Mouse (Mus musculus) limb, embryonic 15.5 days (tissue): ENCODE measurements around the gene Dpm2. TPM values are rescaled to one million over a fixed set of nuclear protein-coding genes. Genes with fewer than 3 reads are reported as not detected.

ENCODE experiments used
- ATAC-seq: fragments of 200-750 bp; cut with Nextera tagmentation; 2 replicates; pipeline ENCODE4 v1.8.0; 2017; ENCODE audit warnings: low read depth, moderate TSS enrichment; ENCODE audit not compliant: insufficient number of reproducible peaks, low FRiP score, low TSS enrichment
- H3K27ac ChIP-seq: fragments of 300-500 bp; sonication (generic); 2 replicates; pipeline ENCODE4 v1.5.1; 2015; ENCODE audit warnings: moderate library complexity, mild to moderate bottlenecking, inconsistent platforms
- H3K27me3 ChIP-seq: fragments of 300-500 bp; sonication (generic); 2 replicates; pipeline ENCODE4 v1.6.1; 2015; ENCODE audit warnings: inconsistent platforms
- H3K36me3 ChIP-seq: fragments of 300-500 bp; sonication (generic); 2 replicates; pipeline ENCODE4 v1.6.1; 2015; ENCODE audit warnings: inconsistent platforms
- H3K4me1 ChIP-seq: fragments of 300-500 bp; sonication (generic); 2 replicates; pipeline ENCODE4 v1.6.1; 2015; ENCODE audit warnings: inconsistent platforms
- H3K4me2 ChIP-seq: fragments of 300-500 bp; sonication (generic); 2 replicates; pipeline ENCODE4 v1.6.1; 2015; ENCODE audit warnings: mild to moderate bottlenecking, inconsistent platforms
- H3K4me3 ChIP-seq: fragments of 300-500 bp; sonication (generic); 2 replicates; pipeline ENCODE4 v1.5.1; 2015; ENCODE audit warnings: mild to moderate bottlenecking, inconsistent platforms
- H3K9ac ChIP-seq: fragments of 300-500 bp; sonication (generic); 2 replicates; pipeline ENCODE4 v1.6.1; 2015; ENCODE audit warnings: inconsistent platforms
- H3K9me3 ChIP-seq: fragments of 300-500 bp; sonication (generic); 2 replicates; pipeline ENCODE4 v1.6.1; 2016; ENCODE audit warnings: inconsistent platforms
- WGBS: fragments of 180-500 bp; shearing (Covaris S2); methylation state at CpG from one replicate; pipeline ENCODE4 v1.1.7; 2015; 5-methylcytosine and 5-hydroxymethylcytosine counted together
- polyA plus RNA-seq: library from polyadenylated mRNA; unstranded; fragments of >200 nt; fragmentation: Nextera tagmentation; extraction: Ambion mirVana; gene quantifications from 2 replicates; pipeline ENCODE4 v1.2.1, GENCODE M21; 2015

Dpm2 gene
- polyA plus RNA-seq, 1 experiment from 2014 or later: 117 TPM

- H3K9ac ChIP-seq: no peak overlapping the region
- no peak overlapping the region for H3K27ac ChIP-seq
- no peaks in the 10 kb centered on the region for H3K9me3 ChIP-seq
- no peak for ATAC-seq
- no peaks in the 10 kb centered on the region for H3K27me3 ChIP-seq
- peaks cover 36% of the 10 kb centered on the region for H3K4me1 ChIP-seq
- peak overlapping the region; percentile 19; the same call in 1 of the 2 replicates for H3K4me2 ChIP-seq
- no peak overlapping the region; the same call in 1 of the 2 replicates for H3K4me3 ChIP-seq
- 53% methylated on average over 11 of the region's 11 CpGs for WGBS
- peaks cover 7% of the 10 kb centered on the region for H3K36me3 ChIP-seq
These were observed 18.6 kb downstream of the Dpm2 start for GRCm38 (mm10) chr2:32589213-32589795.

GRCm38 (mm10) chr2:32590224-32590623 is 19.6 kb downstream of the Dpm2 start:
- Histone ChIP-seq H3K4me1 (peaks cover 39% of the 10 kb centered on the region), H3K27me3 (no peaks in the 10 kb centered on the region), H3K4me2 (no peak overlapping the region), H3K4me3 (no peak overlapping the region), H3K27ac (no peak overlapping the region), H3K9me3 (no peaks in the 10 kb centered on the region), H3K9ac (no peak overlapping the region), H3K36me3 (peaks cover 16% of the 10 kb centered on the region)
- no peak for ATAC-seq
- WGBS: 79% methylated on average over 10 of the region's 10 CpGs

GRCm38 (mm10) chr2:32591249-32591648 is 20.6 kb downstream of the Dpm2 start:
- 44% methylated on average over 6 of the region's 6 CpGs for WGBS
- peaks cover 39% of the 10 kb centered on the region for H3K4me1 ChIP-seq
- no peak overlapping the region for H3K4me2 ChIP-seq
- H3K27me3 ChIP-seq: no peaks in the 10 kb centered on the region
- H3K9me3 ChIP-seq: no peaks in the 10 kb centered on the region
- H3K4me3 ChIP-seq: no peak overlapping the region
- no peak for ATAC-seq
- H3K36me3 ChIP-seq: peaks cover 25% of the 10 kb centered on the region
- no peak overlapping the region for H3K27ac ChIP-seq
- H3K9ac ChIP-seq: no peak overlapping the region

- H3K27ac ChIP-seq: no peak overlapping the region
- H3K4me1 ChIP-seq: peaks cover 20% of the 10 kb centered on the region
- peaks cover 43% of the 10 kb centered on the region for H3K36me3 ChIP-seq
- 94% methylated on average over 13 of the region's 13 CpGs for WGBS
- no peak overlapping the region for H3K4me2 ChIP-seq
- H3K9ac ChIP-seq: no peak overlapping the region
- ATAC-seq: no peak
- H3K9me3 ChIP-seq: no peaks in the 10 kb centered on the region
- no peak overlapping the region for H3K4me3 ChIP-seq
- H3K27me3 ChIP-seq: no peaks in the 10 kb centered on the region
These were observed 26.1 kb downstream of the Dpm2 start for GRCm38 (mm10) chr2:32596725-32597124.

- no peak for ATAC-seq
- WGBS: 82% methylated on average over 5 of the region's 5 CpGs
- no peak overlapping the region for H3K9ac ChIP-seq
- H3K4me1 ChIP-seq: peaks cover 25% of the 10 kb centered on the region
- no peak overlapping the region for H3K4me2 ChIP-seq
- H3K36me3 ChIP-seq: peaks cover 43% of the 10 kb centered on the region
- no peak overlapping the region for H3K27ac ChIP-seq
- no peak overlapping the region for H3K4me3 ChIP-seq
- H3K9me3 ChIP-seq: no peaks in the 10 kb centered on the region
- H3K27me3 ChIP-seq: no peaks in the 10 kb centered on the region
These were observed 26.6 kb downstream of the Dpm2 start for GRCm38 (mm10) chr2:32597248-32597647.

GRCm38 (mm10) chr2:32597699-32598098 is 27.0 kb downstream of the Dpm2 start:
- whole genome bisulfite sequencing: 83% methylated on average over 5 of the region's 5 CpGs
- no peak overlapping the region for H3K9ac ChIP-seq

GRCm38 (mm10) chr2:32598506-32598905 is 27.8 kb downstream of the Dpm2 start:
- H3K4me3 ChIP-seq: no peak overlapping the region
- no peaks in the 10 kb centered on the region for H3K9me3 ChIP-seq
- no peak overlapping the region for H3K4me2 ChIP-seq
- no peak for ATAC-seq
- WGBS: 75% methylated on average over 8 of the region's 8 CpGs
- H3K9ac ChIP-seq: no peak overlapping the region
- peaks cover 28% of the 10 kb centered on the region for H3K4me1 ChIP-seq
- H3K27ac ChIP-seq: no peak overlapping the region
- no peaks in the 10 kb centered on the region for H3K27me3 ChIP-seq
- peaks cover 43% of the 10 kb centered on the region for H3K36me3 ChIP-seq

More at GRCm38 (mm10) chr2:32597699-32598098, 27.0 kb downstream of the Dpm2 start:
- ATAC-seq: no peak
- Histone ChIP-seq H3K27ac (no peak overlapping the region), H3K4me3 (no peak overlapping the region), H3K4me2 (no peak overlapping the region), H3K4me1 (peaks cover 28% of the 10 kb centered on the region), H3K27me3 (no peaks in the 10 kb centered on the region), H3K9me3 (no peaks in the 10 kb centered on the region), H3K36me3 (peaks cover 43% of the 10 kb centered on the region)

GRCm38 (mm10) chr2:32599409-32599808 is 28.8 kb downstream of the Dpm2 start, which contains the start of gene St6galnac6:
Gene St6galnac6 (plus strand): TSS chr2:32599709.
- H3K4me1 ChIP-seq: peaks cover 28% of the 10 kb centered on the region
- H3K9ac ChIP-seq: no peak within 1 kb of the TSS
- H3K4me2 ChIP-seq: no peak within 1 kb of the TSS
- no peak within 1 kb of the TSS for H3K27ac ChIP-seq
- H3K4me3 ChIP-seq: no peak within 1 kb of the TSS
- no peaks in the 10 kb centered on the region for H3K27me3 ChIP-seq
- H3K36me3 ChIP-seq: peaks cover 38% of the 10 kb centered on the region
- no peak for ATAC-seq
- H3K9me3 ChIP-seq: no peaks in the 10 kb centered on the region
- 90% methylated on average over 3 of the region's 3 CpGs for WGBS

- H3K9ac ChIP-seq: no peak overlapping the region
- H3K4me2 ChIP-seq: peak overlapping the region; percentile 51; the same call in 1 of the 2 replicates
- peaks cover 20% of the 10 kb centered on the region for H3K36me3 ChIP-seq
- H3K4me1 ChIP-seq: peaks cover 26% of the 10 kb centered on the region
- H3K27me3 ChIP-seq: no peaks in the 10 kb centered on the region
- H3K4me3 ChIP-seq: no peak overlapping the region
- whole genome bisulfite sequencing: 28% methylated on average over 8 of the region's 8 CpGs
- no peaks in the 10 kb centered on the region for H3K9me3 ChIP-seq
- 0 out of 2 replicates have a peak, but pooled peaks have one; percentile 21 for ATAC-seq
- peak overlapping the region; percentile 81 for H3K27ac ChIP-seq
These were observed 30.9 kb downstream of the Dpm2 start for GRCm38 (mm10) chr2:32601417-32602065.

GRCm38 (mm10) chr2:32602600-32603054 is 32.0 kb downstream of the Dpm2 start:
- H3K4me3 ChIP-seq: peak overlapping the region; percentile 37
- H3K4me2 ChIP-seq: peak overlapping the region; percentile 51
- 0 out of 2 replicates have a peak, but pooled peaks have one; percentile 36 for ATAC-seq
- H3K36me3 ChIP-seq: 0 out of 2 replicates have a peak, but pooled peaks cover 11% of the 10 kb centered on the region
- no peaks in the 10 kb centered on the region for H3K9me3 ChIP-seq
- H3K4me1 ChIP-seq: peaks cover 37% of the 10 kb centered on the region
- no peak overlapping the region for H3K9ac ChIP-seq
- WGBS: 0% methylated on average over 11 of the region's 11 CpGs
- H3K27ac ChIP-seq: peak overlapping the region; percentile 81
- H3K27me3 ChIP-seq: no peaks in the 10 kb centered on the region

GRCm38 (mm10) chr2:32604631-32605030 is 34.0 kb downstream of the Dpm2 start:
- H3K9me3 ChIP-seq: no peaks in the 10 kb centered on the region

More at GRCm38 (mm10) chr2:32604631-32605030, 34.0 kb downstream of the Dpm2 start:
- Histone ChIP-seq H3K36me3 (no peaks in the 10 kb centered on the region), H3K4me3 (no peak overlapping the region), H3K4me2 (no peak overlapping the region), H3K4me1 (peaks cover 50% of the 10 kb centered on the region), H3K27me3 (no peaks in the 10 kb centered on the region), H3K27ac (no peak overlapping the region), H3K9ac (no peak overlapping the region)
- ATAC-seq: no peak
- WGBS: 46% methylated on average over 10 of the region's 10 CpGs
